Mouse (Mus musculus): ENCODE data around the gene Ncapg. TPM values are rescaled to one million over a fixed set of nuclear protein-coding genes. Genes with fewer than 3 reads are reported as not detected.

Gene Ncapg
- total and polyA plus RNA-seq, 3 experiments: 58.9 to 95.5 (median 69.6) TPM

- H3K9ac ChIP-seq (ENCODE audit: insufficient read depth, low read depth): 0 out of 2 replicates have a peak overlapping the region, but pooled peaks have one; percentile 3
- DNase-seq (ENCODE audit: extremely low read depth): no peak
- no peaks in the 10 kb centered on the region for H3K9me3 ChIP-seq (replicated peaks; ENCODE audit: low read length)
- H3K27me3 ChIP-seq (replicated peaks): no peaks in the 10 kb centered on the region
- H3K36me3 ChIP-seq (replicated peaks in 1 of 2; ENCODE audit: control insufficient read depth in 1 of 2, insufficient read depth in 1 of 2, low read length in 1 of 2): peaks cover 21 to 48% of the 10 kb centered on the region in 2 experiments
- H3K4me2 ChIP-seq (ENCODE audit: insufficient read depth, low read depth, poor library complexity, severe bottlenecking): peak overlapping the region; percentile 37; the same call in 1 of the 2 replicates
- no peak overlapping the region for H3K4me3 ChIP-seq (replicated peaks in 1 of 3; ENCODE audit: low read depth in 2 of 3, low read length in 2 of 3, poor library complexity in 1 of 3)
- H3K4me1 ChIP-seq (ENCODE audit: control insufficient read depth in 1 of 2, insufficient read depth in 2 of 2): peaks cover 8 to 42% of the 10 kb centered on the region in 2 experiments
- H3K79me2 ChIP-seq (replicated peaks; ENCODE audit: control insufficient read depth, extremely low read depth, insufficient read depth, poor library complexity, severe bottlenecking): peaks cover 12% of the 10 kb centered on the region
- H3K27ac ChIP-seq (ENCODE audit: insufficient read depth, low read depth): no peak overlapping the region; the same call in 1 of the 2 replicates
- dilution Hi-C loops (cut with MboI; ENCODE audit: extremely low pct_ligation_motif_present, extremely low pct_unique_long_range_greater_than_20kb, low sequenced_read_pairs) (no loop called here), in situ Hi-C loops (cut with MboI; ENCODE audit: low pct_ligation_motif_present, low pct_unique_long_range_greater_than_20kb, low sequenced_read_pairs) (no loop called here)
- TF ChIP-seq IRF4 (IDR thresholded peaks at IDR 0.05; ENCODE audit: low read depth, low read length) (peak; percentile 71), POLR2AphosphoS2 (IDR thresholded peaks at IDR 0.05; ENCODE audit: low read depth, low read length) (no peak), ZMIZ1 (IDR thresholded peaks at IDR 0.05; ENCODE audit: low read depth, low read length) (no peak), HCFC1 (IDR thresholded peaks at IDR 0.05; ENCODE audit: low read depth, low read length) (no peak), CTCF (conservative IDR thresholded peaks at IDR 0.05 in 1 of 2, IDR thresholded peaks at IDR 0.05 in 1 of 2; ENCODE audit: low read depth in 2 of 2, low read length in 2 of 2) (no peak), UBTF (IDR thresholded peaks at IDR 0.05; ENCODE audit: low read depth, low read length) (no peak), ETS1 (conservative IDR thresholded peaks at IDR 0.05; ENCODE audit: low read depth, low read length) (peak; percentile 39; the same call in 1 of the 2 replicates), BHLHE40 (IDR thresholded peaks at IDR 0.05; ENCODE audit: low read depth, low read length) (no peak), RAD21 (IDR thresholded peaks at IDR 0.05; ENCODE audit: low read depth, low read length) (no peak), TBP (conservative IDR thresholded peaks at IDR 0.05; ENCODE audit: low read depth, low read length) (no peak), SMC3 (IDR thresholded peaks at IDR 0.05; ENCODE audit: low read depth, low read length) (no peak), USF1 (IDR thresholded peaks at IDR 0.05; ENCODE audit: low read depth, low read length) (no peak), MAX (IDR thresholded peaks at IDR 0.05; ENCODE audit: low read length) (no peak), ZC3H11A (IDR thresholded peaks at IDR 0.05; ENCODE audit: low read depth, low read length) (no peak), EP300 (IDR thresholded peaks at IDR 0.05; ENCODE audit: low read length) (peak; percentile 64; the same call in 1 of the 2 replicates), CHD2 (IDR thresholded peaks at IDR 0.05; ENCODE audit: low read length) (no peak), ZKSCAN1 (IDR thresholded peaks at IDR 0.05; ENCODE audit: borderline replicate concordance, low read depth, low read length) (no peak), POLR2A (IDR thresholded peaks at IDR 0.05; ENCODE audit: low read depth, low read length) (no peak), JUN (IDR thresholded peaks at IDR 0.05; ENCODE audit: insufficient read depth, low read depth, low read length) (peak; percentile 65), MXI1 (IDR thresholded peaks at IDR 0.05; ENCODE audit: low read depth, low read length) (no peak), MAZ (IDR thresholded peaks at IDR 0.05; ENCODE audit: low read depth, low read length) (no peak), JUND (conservative IDR thresholded peaks at IDR 0.05; ENCODE audit: low read depth, low read length) (peak; percentile 9; the same call in 1 of the 2 replicates), ZNF384 (IDR thresholded peaks at IDR 0.05; ENCODE audit: low read depth, low read length) (no peak), PAX5 (IDR thresholded peaks at IDR 0.05; ENCODE audit: low read length) (no peak), KAT2A (IDR thresholded peaks at IDR 0.05; ENCODE audit: insufficient replicate concordance, low read length) (no peak), RCOR1 (conservative IDR thresholded peaks at IDR 0.05; ENCODE audit: low read depth, low read length) (no peak), MEF2A (IDR thresholded peaks at IDR 0.05; ENCODE audit: borderline replicate concordance, low read depth, low read length) (peak; percentile 62; the same call in 1 of the 2 replicates), USF2 (conservative IDR thresholded peaks at IDR 0.05; ENCODE audit: low read depth, low read length) (no peak), SIN3A (IDR thresholded peaks at IDR 0.05; ENCODE audit: low read length) (no peak)
Observed at GRCm38 (mm10) chr5:45686223-45686622, 16.5 kb downstream of the Ncapg start.

Data from CH12.LX (cell line).